Mouse (Mus musculus) embryo, embryonic 10 days (tissue): ENCODE results near the gene Cript.
"Not testable (repeated sequence)": the region's sequence is repeated elsewhere in the genome, so short reads cannot be mapped to it uniquely, and the experiment has no call there.

ENCODE experiments used
- DNase-seq: peaks from one replicate; pipeline ENCODE4 v3.0.0-alpha.2; 2015; ENCODE audit warnings: low spot score

Cript gene

GRCm38 (mm10) chr17:87050469-87051175, 25.3 kb downstream of the Cript start:
- DNase-seq = no peak

- no peak for DNase-seq
Observed at GRCm38 (mm10) chr17:87051652-87052051, 26.3 kb downstream of the Cript start.

DNA sequence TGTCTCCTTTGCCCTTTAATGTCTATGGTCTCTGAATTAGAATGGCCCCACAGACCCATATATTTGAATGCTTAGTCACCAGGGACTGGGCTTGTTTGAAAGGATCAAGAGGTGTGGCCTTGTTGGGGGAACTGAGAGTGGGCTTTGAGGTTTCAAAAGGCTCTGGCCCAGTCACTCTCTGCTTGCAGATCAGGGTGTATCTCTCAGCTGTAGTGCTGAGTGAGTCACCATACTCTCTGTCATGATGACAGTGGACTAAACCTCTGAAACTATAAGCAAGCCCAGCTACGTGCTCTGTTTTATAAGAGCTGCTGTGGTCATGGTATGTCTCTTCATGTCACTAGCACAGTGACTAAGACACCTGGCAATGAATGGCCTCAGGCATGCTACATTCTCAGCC, 27.1 kb downstream of the Cript start:
- DNase-seq = no peak

DNA sequence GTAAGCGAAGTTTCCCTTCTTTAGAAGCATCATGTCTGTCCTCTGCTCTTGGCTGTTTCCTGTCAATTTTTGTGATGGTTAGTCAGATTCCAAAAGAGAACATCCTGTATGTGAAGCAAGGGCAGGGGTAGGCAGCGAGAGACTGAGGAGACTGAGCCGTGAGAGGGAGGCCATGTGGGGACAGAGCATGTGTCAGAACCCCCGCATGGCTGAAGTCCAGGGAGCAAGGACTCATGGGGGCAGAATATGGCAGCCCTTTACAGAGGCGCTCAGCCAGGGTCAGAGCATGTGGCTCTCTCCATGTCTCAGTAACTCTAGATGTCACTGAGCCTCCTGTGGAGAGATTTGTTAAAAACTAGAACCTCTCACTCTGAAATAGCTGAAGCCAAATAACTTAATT, 28.6 kb downstream of the Cript start:
- DNase-seq = no peak

- peak; percentile 36 for DNase-seq
Observed at GRCm38 (mm10) chr17:87055051-87055459, 29.7 kb downstream of the Cript start.

GRCm38 (mm10) chr17:87055663-87056062, 30.3 kb downstream of the Cript start:
- DNase-seq = no peak

DNA sequence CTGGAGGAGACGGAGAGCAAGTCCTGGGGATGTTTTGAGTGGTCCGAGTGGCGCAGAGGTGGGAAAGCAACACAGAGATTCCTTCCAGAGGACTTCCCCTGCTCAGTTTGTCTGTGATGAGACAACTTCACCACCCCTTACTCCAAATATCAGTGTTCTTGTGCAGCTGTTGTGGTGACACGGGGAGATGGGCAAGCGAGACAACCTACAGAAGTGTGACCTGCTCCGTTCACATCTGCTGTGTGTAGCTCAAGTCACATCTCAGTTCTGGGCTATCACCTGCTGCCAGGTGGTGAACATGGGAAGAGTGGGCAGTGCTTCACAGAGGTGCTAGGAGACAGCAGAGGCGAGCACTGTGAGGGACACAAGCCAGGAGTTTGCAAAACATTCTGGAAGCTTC, 31.4 kb downstream of the Cript start:
- no peak for DNase-seq

- DNase-seq = no peak
Observed at GRCm38 (mm10) chr17:87057486-87058266, 32.3 kb downstream of the Cript start.

DNA sequence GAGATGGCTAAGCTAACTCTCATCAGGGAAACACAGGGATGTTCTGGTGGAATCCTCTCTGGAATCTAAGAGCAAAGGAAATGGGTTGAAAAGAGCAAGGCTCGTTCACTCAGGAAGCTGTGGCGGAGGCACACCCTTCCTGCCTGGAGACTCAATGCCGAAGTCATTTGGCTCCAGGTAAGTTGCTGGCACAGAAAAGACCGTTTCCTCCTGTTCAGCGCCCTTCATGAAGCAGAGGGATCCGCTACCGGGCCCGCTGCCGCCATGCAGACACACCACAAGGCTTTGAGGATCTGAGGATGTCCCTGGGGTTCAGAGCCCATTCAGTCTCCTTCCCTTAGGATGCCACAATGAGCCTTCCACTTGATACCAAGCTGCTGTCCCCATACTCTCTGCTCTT, 37.3 kb downstream of the Cript start:
- DNase-seq = no peak

DNA sequence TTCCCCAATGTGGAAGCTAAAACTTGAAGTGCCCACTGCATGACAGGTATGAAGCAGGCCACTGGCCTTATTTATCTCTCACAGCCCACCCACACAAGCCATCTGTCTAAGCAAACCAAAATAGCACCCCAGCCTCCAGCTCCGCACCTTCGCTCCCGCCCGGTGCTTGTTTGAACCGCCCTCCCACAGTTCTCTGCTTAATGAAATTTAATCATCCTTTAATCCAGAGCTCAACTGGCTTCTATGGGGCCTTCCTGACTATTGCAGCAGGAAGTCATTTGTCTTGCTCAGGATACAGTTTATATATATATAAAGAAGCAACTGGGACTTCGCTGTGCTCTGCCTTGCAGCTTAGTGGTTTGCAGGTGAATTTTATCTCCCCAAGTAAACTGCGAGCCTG, 38.1 kb downstream of the Cript start:
- DNase-seq = no peak

- DNase-seq = no peak
Observed at GRCm38 (mm10) chr17:87063969-87064368, 38.6 kb downstream of the Cript start.

- DNase-seq = no peak
Observed at GRCm38 (mm10) chr17:87068997-87069396, 43.6 kb downstream of the Cript start.

DNA sequence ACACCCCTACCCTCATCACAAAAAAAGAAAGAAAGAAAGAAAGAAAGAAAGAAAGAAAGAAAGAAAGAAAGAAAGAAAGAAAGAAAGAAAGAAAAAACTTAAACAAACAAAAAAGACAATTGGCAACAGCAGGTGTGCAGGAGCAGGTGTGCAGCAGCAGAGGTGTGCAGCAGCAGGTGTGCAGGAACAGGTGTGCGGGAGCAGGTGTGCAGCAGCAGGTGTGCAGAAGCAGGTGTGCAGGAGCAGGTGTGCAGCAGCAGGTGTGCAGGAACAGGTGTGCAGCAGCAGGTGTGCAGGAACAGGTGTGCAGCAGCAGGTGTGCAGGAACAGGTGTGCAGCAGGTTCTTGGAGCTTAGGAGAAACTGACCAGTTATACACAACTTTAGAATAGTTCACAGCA, 46.8 kb downstream of the Cript start:
- not testable (repeated sequence) for DNase-seq

DNA sequence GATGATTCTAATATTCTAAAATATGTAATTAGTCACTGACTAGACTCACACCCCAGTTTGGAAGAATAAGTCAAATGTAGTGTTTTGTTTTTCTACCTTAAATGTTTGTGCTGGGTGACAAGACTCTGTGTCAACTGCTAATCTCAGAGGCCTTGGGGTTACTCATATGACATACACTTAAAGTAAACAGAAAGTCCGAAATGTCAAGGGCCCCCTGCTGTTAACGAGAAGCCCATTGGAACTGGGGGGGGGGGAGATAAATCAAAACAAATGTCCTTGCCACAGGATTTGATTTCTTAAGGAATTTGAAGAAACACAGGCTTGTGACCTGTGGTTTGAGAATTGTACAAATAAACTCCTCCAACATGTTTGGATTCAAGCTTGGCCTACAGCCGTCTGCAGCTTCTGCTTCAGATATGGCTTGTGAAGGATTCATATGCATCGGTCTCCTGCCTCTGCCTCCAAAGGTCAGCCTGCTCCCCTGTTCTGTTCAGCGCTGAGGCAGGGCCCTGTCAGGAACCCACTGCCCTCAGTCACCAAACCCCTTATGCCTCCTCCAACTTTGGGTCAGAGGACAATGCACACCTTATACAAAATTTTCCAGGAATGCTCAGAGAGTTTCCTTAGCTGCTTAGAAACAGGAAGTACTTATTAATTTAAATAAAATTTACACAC, 47.6 kb downstream of the Cript start:
- DNase-seq = no peak

DNA sequence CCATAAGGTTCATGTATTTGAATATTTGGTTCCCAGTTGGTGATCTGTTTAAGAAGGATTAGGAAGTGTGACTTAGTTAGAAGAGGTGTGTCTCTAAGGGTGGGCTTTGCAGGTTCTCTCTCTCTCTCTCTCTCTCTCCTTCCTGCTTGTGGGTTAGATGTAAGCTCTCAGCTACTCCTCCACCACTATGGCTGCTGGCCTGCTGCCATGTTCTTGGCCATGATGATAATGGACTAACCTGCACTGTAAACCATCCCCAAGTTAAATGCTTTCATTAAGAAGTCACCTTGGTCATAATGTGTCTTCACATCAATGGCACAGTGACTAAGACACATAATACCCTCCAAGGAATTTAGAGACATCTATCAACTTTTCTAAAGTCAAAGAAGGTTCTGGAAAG, 48.1 kb downstream of the Cript start:
- no peak for DNase-seq

GRCm38 (mm10) chr17:87078217-87078616, 52.9 kb downstream of the Cript start:
- DNase-seq = not testable (repeated sequence)

DNA sequence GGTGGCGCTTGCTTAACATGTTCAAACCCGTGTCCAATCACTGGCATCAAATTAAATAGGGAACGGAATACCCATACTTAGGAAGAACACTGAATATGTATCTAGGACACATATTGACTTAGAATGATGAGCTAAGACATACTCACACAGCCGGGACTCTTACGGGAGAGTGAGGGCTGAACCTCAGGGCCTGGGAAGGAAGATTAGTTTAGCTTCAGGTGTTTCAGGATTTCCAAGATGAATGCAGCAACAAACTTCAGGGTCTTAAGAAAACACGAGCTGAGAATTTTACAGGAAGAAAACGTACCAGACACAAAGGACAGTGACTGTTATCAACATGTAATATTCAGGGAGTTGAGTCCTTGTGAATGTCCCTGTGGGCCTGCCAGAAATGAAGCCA, 55.4 kb downstream of the Cript start:
- DNase-seq = no peak

- DNase-seq = no peak
Observed at GRCm38 (mm10) chr17:87082547-87082946, 57.2 kb downstream of the Cript start.

GRCm38 (mm10) chr17:87083671-87084070, 58.3 kb downstream of the Cript start:
- no peak for DNase-seq
